Mouse (Mus musculus) myocyte (in vitro differentiated cells): ENCODE measurements at regions not wholly inside any gene's neighbourhood (a gene's known extent, or its start where the extent isn't known, plus 50 kb on each side); places are given as distances from the start of the nearest gene placed in this dataset.
A peak's percentile ranks its signal among the peaks of the same experiment; 100 is the strongest.

Source experiments
- H3K27me3 ChIP-seq: one replicate; pipeline ENCODE4 v1.6.1; 2011; ENCODE audit not compliant: control insufficient read depth, insufficient read depth, insufficient read length
- H3K36me3 ChIP-seq: one replicate; pipeline ENCODE4 v1.6.1; 2011; ENCODE audit not compliant: control insufficient read depth, insufficient read depth
- H3K4me2 ChIP-seq: one replicate; pipeline ENCODE4 v1.6.1; 2011; ENCODE audit warnings: low read depth, control low read depth
- H3K4me3 ChIP-seq: one replicate; pipeline ENCODE4 v1.5.1; 2011; ENCODE audit warnings: mild to moderate bottlenecking, control low read depth, moderate library complexity
- H3K79me2 ChIP-seq: one replicate; pipeline ENCODE4 v1.6.1; 2011; ENCODE audit not compliant: control insufficient read depth, insufficient read depth
- H3ac ChIP-seq: one replicate; pipeline ENCODE4 v1.6.1; 2011; ENCODE audit not compliant: control insufficient read depth, insufficient read length
- CEBPB ChIP-seq: IDR thresholded peaks from 2 replicates; pipeline ENCODE4 v1.6.1; 2011; ENCODE audit warnings: mild to moderate bottlenecking, moderate library complexity; ENCODE audit not compliant: poor library complexity, insufficient read depth, severe bottlenecking
- E2F4 ChIP-seq: IDR thresholded peaks from one replicate; pipeline ENCODE4 v1.6.1; 2011; ENCODE audit warnings: mild to moderate bottlenecking, control low read depth, moderate library complexity; ENCODE audit not compliant: insufficient read depth
- MAX ChIP-seq: IDR thresholded peaks from one replicate; pipeline ENCODE4 v1.6.1; 2011; ENCODE audit warnings: low read depth, mild to moderate bottlenecking, control low read depth
- MYOD1 ChIP-seq, 3 experiments: IDR thresholded peaks; one replicate each; pipeline ENCODE4 v1.6.1; 2011; ENCODE audit warnings: control low read depth in 2 of 3, low read depth in 2 of 3, mild to moderate bottlenecking in 2 of 3, moderate library complexity in 1 of 3; ENCODE audit not compliant: insufficient read length in 2 of 3, control insufficient read depth in 1 of 3
- MYOG ChIP-seq, 3 experiments: IDR thresholded peaks; one replicate each; pipeline ENCODE4 v1.6.1; 2011; ENCODE audit warnings: control low read depth in 2 of 3, low read depth in 2 of 3, mild to moderate bottlenecking in 2 of 3; ENCODE audit not compliant: insufficient read length in 2 of 3, control insufficient read depth in 1 of 3, insufficient read depth in 1 of 3
- POLR2A ChIP-seq: IDR thresholded peaks from one replicate; pipeline ENCODE4 v1.6.1; 2011; ENCODE audit warnings: low read depth, mild to moderate bottlenecking, control low read depth, moderate library complexity; ENCODE audit not compliant: insufficient read length
- POLR2AphosphoS2 ChIP-seq: IDR thresholded peaks from one replicate; pipeline ENCODE4 v1.6.1; 2011; ENCODE audit warnings: low read depth, control low read depth; ENCODE audit not compliant: insufficient read length
- REST ChIP-seq: IDR thresholded peaks from one replicate; pipeline ENCODE4 v1.6.1; 2011; ENCODE audit warnings: mild to moderate bottlenecking, control low read depth, moderate library complexity; ENCODE audit not compliant: insufficient read depth, insufficient read length
- SRF ChIP-seq: IDR thresholded peaks from one replicate; pipeline ENCODE4 v1.6.1; 2011; ENCODE audit warnings: low read depth; ENCODE audit not compliant: control insufficient read depth, insufficient read length
- TCF12 ChIP-seq: IDR thresholded peaks from one replicate; pipeline ENCODE4 v1.6.1; 2011; ENCODE audit warnings: mild to moderate bottlenecking, control low read depth; ENCODE audit not compliant: poor library complexity, insufficient read depth, severe bottlenecking
- TCF3 ChIP-seq: IDR thresholded peaks from one replicate; pipeline ENCODE4 v1.6.1; 2011; ENCODE audit warnings: low read depth, control low read depth; ENCODE audit not compliant: insufficient read length
- USF1 ChIP-seq: IDR thresholded peaks from one replicate; pipeline ENCODE4 v1.6.1; 2011; ENCODE audit warnings: low read depth, mild to moderate bottlenecking, control low read depth, moderate library complexity

DNA sequence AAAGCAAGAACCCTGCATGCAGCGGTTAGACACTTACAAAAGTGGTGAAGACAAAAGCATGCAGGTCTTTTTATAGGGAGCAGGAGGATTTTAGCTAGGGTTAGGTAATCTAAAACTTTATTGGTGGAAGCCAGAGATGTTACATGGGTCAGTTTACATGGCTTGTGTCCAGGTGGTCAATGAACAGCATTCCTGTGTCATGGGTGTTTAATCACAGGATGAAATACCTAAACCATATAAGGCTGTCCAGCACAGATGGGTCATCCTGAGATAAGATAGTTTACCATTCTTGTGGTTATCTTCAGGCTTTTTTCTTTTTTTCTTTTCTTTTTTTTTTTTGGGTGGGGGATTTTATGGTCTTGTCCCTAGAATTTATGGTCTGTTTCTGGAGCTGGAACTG, 703.3 kb upstream of the 4930444P10Rik start:
- Histone ChIP-seq H3K79me2 (no peaks in the 10 kb centered on the region), H3K4me3 (no peak overlapping the region), H3K36me3 (no peaks in the 10 kb centered on the region), H3K4me2 (peak overlapping the region; percentile 20), H3ac (no peak overlapping the region), H3K27me3 (no peaks in the 10 kb centered on the region)
- TF ChIP-seq SRF (peak; percentile 95), USF1 (no peak), CEBPB (0 out of 2 replicates have a peak, but pooled peaks have one; percentile 6), MYOD1 (IDR thresholded peaks at IDR 0.05; ENCODE audit: control insufficient read depth in 1 of 3, insufficient read length in 2 of 3, low read depth in 2 of 3) (peak in 1 of 3 experiments; percentile 42), POLR2A (no peak), MYOG (IDR thresholded peaks at IDR 0.05; ENCODE audit: control insufficient read depth in 1 of 3, insufficient read depth in 1 of 3, insufficient read length in 2 of 3, low read depth in 2 of 3) (peak in 2 of 3 experiments; percentile 16 to 26)

DNA sequence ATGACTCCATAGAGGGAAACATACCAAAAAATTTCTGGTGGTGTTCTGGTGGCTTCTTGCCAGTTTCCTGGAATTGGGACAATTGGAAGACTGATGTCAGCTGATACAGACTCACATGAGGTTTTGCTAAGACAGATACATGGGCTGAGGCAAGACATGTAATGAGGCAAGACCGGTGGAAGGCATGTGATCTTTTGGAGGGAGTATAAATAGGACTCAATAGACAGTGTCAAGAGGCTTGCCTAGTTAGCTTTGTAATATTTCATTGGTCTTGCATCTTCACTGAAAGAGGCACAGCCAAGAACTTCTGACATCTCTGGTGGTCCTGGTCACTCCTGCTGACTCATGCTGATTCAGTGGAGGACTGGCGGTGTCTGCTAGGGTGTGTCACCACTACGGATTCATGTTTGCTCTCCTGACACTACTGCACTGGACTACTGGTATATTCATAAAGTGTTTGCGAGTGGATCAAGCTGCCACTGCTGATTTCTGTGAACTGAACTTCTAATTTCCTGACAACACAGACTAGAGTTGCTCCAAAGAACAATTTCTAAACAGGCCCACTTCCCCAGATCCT, 697.7 kb upstream of the 4930444P10Rik start:
- Histone ChIP-seq H3K36me3 (no peaks in the 10 kb centered on the region), H3K27me3 (no peaks in the 10 kb centered on the region), H3ac (no peak overlapping the region), H3K79me2 (no peaks in the 10 kb centered on the region), H3K4me2 (no peak overlapping the region), H3K4me3 (no peak overlapping the region)
- TF ChIP-seq MYOD1 (IDR thresholded peaks at IDR 0.05; ENCODE audit: control insufficient read depth in 1 of 3, insufficient read length in 2 of 3, low read depth in 2 of 3): no peak
- no peak for TF ChIP-seq POLR2A
- TF ChIP-seq MAX: no peak
- no peak for TF ChIP-seq POLR2AphosphoS2
- peak; percentile 76 for TF ChIP-seq CEBPB
- no peak for TF ChIP-seq MYOG (IDR thresholded peaks at IDR 0.05; ENCODE audit: control insufficient read depth in 1 of 3, insufficient read depth in 1 of 3, insufficient read length in 2 of 3, low read depth in 2 of 3)
- peak; percentile 55 for TF ChIP-seq USF1
- no peak for TF ChIP-seq TCF12
- TF ChIP-seq REST: no peak
- TF ChIP-seq TCF3: no peak

DNA sequence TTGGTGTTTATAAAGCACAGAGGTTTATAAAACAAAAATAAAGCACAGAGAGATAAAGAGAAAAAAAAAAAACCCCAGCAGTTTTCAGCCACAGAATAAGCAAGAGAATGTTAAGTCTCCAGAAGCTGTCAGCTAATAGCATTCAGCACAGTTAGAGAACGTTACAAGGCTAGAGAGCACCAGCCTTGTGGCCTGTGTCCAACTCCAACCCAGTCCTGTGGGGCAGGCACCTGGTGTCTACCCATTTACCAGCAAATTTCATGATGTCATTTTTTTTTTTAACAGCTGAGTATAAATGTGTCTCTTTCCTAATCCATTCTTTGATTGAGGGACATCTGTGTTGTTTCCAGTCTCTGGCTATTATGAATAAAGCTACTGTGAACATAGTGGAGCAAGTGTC, 686.7 kb upstream of the 4930444P10Rik start:
- Histone ChIP-seq H3K4me2 (no peak overlapping the region), H3K27me3 (no peaks in the 10 kb centered on the region), H3K36me3 (no peaks in the 10 kb centered on the region), H3K79me2 (no peaks in the 10 kb centered on the region), H3K4me3 (no peak overlapping the region), H3ac (no peak overlapping the region)
- no peak for TF ChIP-seq MAX
- no peak for TF ChIP-seq E2F4
- no peak for TF ChIP-seq TCF3
- TF ChIP-seq POLR2A: no peak
- no peak for TF ChIP-seq SRF
- TF ChIP-seq USF1: no peak
- no peak for TF ChIP-seq TCF12
- TF ChIP-seq MYOD1 (IDR thresholded peaks at IDR 0.05; ENCODE audit: control insufficient read depth in 1 of 3, insufficient read length in 2 of 3, low read depth in 2 of 3): no peak
- TF ChIP-seq MYOG (IDR thresholded peaks at IDR 0.05; ENCODE audit: control insufficient read depth in 1 of 3, insufficient read depth in 1 of 3, insufficient read length in 2 of 3, low read depth in 2 of 3): no peak
- TF ChIP-seq CEBPB: no peak
- no peak for TF ChIP-seq POLR2AphosphoS2
- no peak for TF ChIP-seq REST

GRCm38 (mm10) chr1:16760951-16761350, 667.8 kb upstream of the 4930444P10Rik start:
- TF ChIP-seq USF1: no peak
- no peak for TF ChIP-seq TCF12
- TF ChIP-seq E2F4: no peak
- TF ChIP-seq CEBPB: no peak
- no peak for TF ChIP-seq MYOD1 (IDR thresholded peaks at IDR 0.05; ENCODE audit: control insufficient read depth in 1 of 3, insufficient read length in 2 of 3, low read depth in 2 of 3)
- no peak for TF ChIP-seq TCF3
- TF ChIP-seq MYOG (IDR thresholded peaks at IDR 0.05; ENCODE audit: control insufficient read depth in 1 of 3, insufficient read depth in 1 of 3, insufficient read length in 2 of 3, low read depth in 2 of 3): no peak
- TF ChIP-seq REST: no peak
- no peak for TF ChIP-seq MAX
- no peak for TF ChIP-seq SRF
- no peak for TF ChIP-seq POLR2AphosphoS2
- no peak for TF ChIP-seq POLR2A
- Histone ChIP-seq H3K4me3 (no peak overlapping the region), H3ac (no peak overlapping the region), H3K36me3 (no peaks in the 10 kb centered on the region), H3K27me3 (no peaks in the 10 kb centered on the region), H3K79me2 (no peaks in the 10 kb centered on the region), H3K4me2 (no peak overlapping the region)
